Mouse (Mus musculus): ENCODE results near the gene Gm20741.

DNA sequence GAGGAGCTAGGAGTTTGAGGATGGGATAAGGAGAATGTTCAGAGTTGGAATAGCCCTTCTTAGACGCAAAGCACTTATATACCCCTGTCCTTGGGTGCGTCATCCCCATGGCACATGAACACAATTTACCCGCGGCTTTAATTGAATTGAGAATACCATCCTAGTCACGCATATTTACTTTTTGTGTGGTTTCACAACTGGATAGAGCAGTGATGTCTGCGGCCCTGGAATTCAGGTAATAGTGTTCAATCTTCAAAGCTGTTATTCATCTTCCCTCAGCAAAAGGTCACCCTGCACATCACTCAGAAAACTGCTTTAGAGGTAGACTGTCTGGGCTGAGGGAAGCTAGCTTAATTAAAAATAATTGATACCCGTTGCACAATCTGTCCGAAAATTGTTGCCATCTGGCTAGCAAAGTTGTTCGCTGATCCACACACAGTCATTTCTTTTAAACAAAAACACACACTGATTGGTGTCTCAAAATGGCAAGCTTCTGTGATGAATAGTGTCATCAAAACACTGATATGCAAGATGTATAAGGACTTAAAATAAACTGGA lies 14.2 kb upstream of the Gm20741 start, which contains the start of gene Krtap14:
- TF ChIP-seq CTCF (IDR thresholded peaks at IDR 0.05; ENCODE audit: low read depth, low read length) (no peak), POLR2A (IDR thresholded peaks at IDR 0.05; ENCODE audit: insufficient read depth, low read length) (no peak)

Data from ES-Bruce4 (cell line).